ENCODE assay signal across 11 mouse cellular contexts in genomic region chr1:133977260-133977659, GRCm38 (mm10). TPM values are rescaled to one million over a fixed set of nuclear protein-coding genes. Genes with fewer than 3 reads are reported as not detected.
A peak's percentile ranks its signal among the peaks of the same experiment; 100 is the strongest.
DNase-seq lines count a peak whose midpoint lies in the region; ATAC-seq and TF ChIP-seq lines count a peak whose summit lies in the region.
"Had no signal": no experiment of that assay in that cellular context is flagged by ENCODE, and none has a peak within 500 bp of the region (broad histone marks: within the 10 kb centered on the region; RNA-seq: fewer than 3 reads in every experiment).

No protein-coding gene starts in this region.

- no peak overlapping the region for H3K9ac ChIP-seq in limb, embryonic 15.5 days
- no peak overlapping the region for H3K9ac ChIP-seq in liver, embryonic 12.5 days
- H3K9ac ChIP-seq: intestine, embryonic 15.5 days had no signal

- no peaks in the 10 kb centered on the region for H3K36me3 ChIP-seq in limb, embryonic 15.5 days
- H3K36me3 ChIP-seq in limb, embryonic 10.5 days = no peaks in the 10 kb centered on the region
- no peaks in the 10 kb centered on the region for H3K36me3 ChIP-seq in liver, embryonic 12.5 days
- H3K36me3 ChIP-seq: intestine, embryonic 15.5 days had no signal

- H3K4me1 ChIP-seq in limb, embryonic 15.5 days = peaks cover 23% of the 10 kb centered on the region
- 0 out of 2 replicates have a peak, but pooled peaks cover 8% of the 10 kb centered on the region for H3K4me1 ChIP-seq in limb, embryonic 10.5 days
- no peaks in the 10 kb centered on the region for H3K4me1 ChIP-seq in liver, embryonic 12.5 days

- 51% methylated on average over 7 of the region's 7 CpGs for WGBS in limb, embryonic 15.5 days
- WGBS in limb, embryonic 10.5 days = 93% methylated on average over 7 of the region's 7 CpGs
- WGBS in liver, embryonic 12.5 days (ENCODE audit: insufficient replicate concordance) = 72% methylated on average over 7 of the region's 7 CpGs

- no peak overlapping the region for H3K4me3 ChIP-seq in limb, embryonic 15.5 days
- H3K4me3 ChIP-seq in limb, embryonic 10.5 days = no peak overlapping the region
- H3K4me3 ChIP-seq in gastrocnemius, adult 2 months = peak overlapping the region; percentile 25
- no peak overlapping the region for H3K4me3 ChIP-seq in liver, embryonic 12.5 days
- H3K4me3 ChIP-seq: intestine, embryonic 15.5 days had no signal

- peak; percentile 45 for DNase-seq in adrenal gland, postnatal 10 days
- DNase-seq in adrenal gland, adult 18-20 months (ENCODE audit: low spot score in 2 of 2) = no peak
- DNase-seq in limb, embryonic 10.5 days (ENCODE audit: low spot score) = no peak
- peak; percentile 75 for DNase-seq in gastrocnemius, adult 2 months
- peak; percentile 40 for DNase-seq in lung, postnatal 14 days
- no peak for DNase-seq in kidney, postnatal 14 days

- TF ChIP-seq CTCF in gastrocnemius, adult 2 months (IDR thresholded peaks at IDR 0.05) = no peak

- no peak overlapping the region for H3K4me2 ChIP-seq in limb, embryonic 15.5 days
- H3K4me2 ChIP-seq in liver, embryonic 12.5 days = no peak overlapping the region
- H3K4me2 ChIP-seq: intestine, embryonic 15.5 days had no signal

- ATAC-seq in limb, embryonic 15.5 days (ENCODE audit: insufficient number of reproducible peaks, low FRiP score, low TSS enrichment, low read depth) = no peak
- no peak for ATAC-seq in liver, embryonic 12.5 days
- ATAC-seq: intestine, embryonic 15.5 days had no signal

- H3K27ac ChIP-seq in limb, embryonic 15.5 days = peak overlapping the region; percentile 59; the same call in 1 of the 2 replicates
- H3K27ac ChIP-seq in limb, embryonic 10.5 days = no peak overlapping the region
- H3K27ac ChIP-seq in gastrocnemius, adult 2 months = peak overlapping the region; percentile 82
- no peak overlapping the region for H3K27ac ChIP-seq in liver, embryonic 12.5 days
- H3K27ac ChIP-seq: intestine, embryonic 15.5 days; macrophage had no signal

- no peaks in the 10 kb centered on the region for H3K9me3 ChIP-seq in limb, embryonic 15.5 days
- H3K9me3 ChIP-seq in limb, embryonic 10.5 days (replicated peaks) = no peaks in the 10 kb centered on the region
- H3K9me3 ChIP-seq in liver, embryonic 12.5 days (replicated peaks) = no peaks in the 10 kb centered on the region
- H3K9me3 ChIP-seq: intestine, embryonic 15.5 days had no signal

- H3K27me3 ChIP-seq in limb, embryonic 15.5 days = no peaks in the 10 kb centered on the region
- no peaks in the 10 kb centered on the region for H3K27me3 ChIP-seq in limb, embryonic 10.5 days (ENCODE audit: low read depth, poor library complexity, severe bottlenecking)
- peaks cover 33% of the 10 kb centered on the region for H3K27me3 ChIP-seq in liver, embryonic 12.5 days (replicated peaks)
- H3K27me3 ChIP-seq: intestine, embryonic 15.5 days; Patski had no signal

- intact Hi-C loops in gastrocnemius, adult 2 months (cut with DNase I) = no loop called here

RNA-seq across cellular contexts. Expression of gene Prelp, which starts 56.0 kb away (rescaled TPM):
- 10 to 100 TPM; 56.9 to 74.1 TPM for total RNA-seq in adrenal gland, postnatal 10 days (2021)
- 10 to 100 TPM; 43.0 to 91.5 TPM for total RNA-seq in adrenal gland, adult 18-20 months (2021)
- 17.9 and 20.3 TPM in 2 replicates for polyA plus RNA-seq in limb, embryonic 15.5 days (2015; fragmentation: Nextera tagmentation; extraction: Ambion mirVana)
- polyA plus RNA-seq in limb, embryonic 10.5 days (2016; fragmentation: Nextera tagmentation; extraction: Ambion mirVana) = 0.18 and 0.56 TPM in 2 replicates
- 10 to 100 TPM; 19.5 to 66.5 TPM for total RNA-seq in gastrocnemius, adult 2 months (2021)
- polyA plus RNA-seq in liver, embryonic 12.5 days (2016; fragmentation: Nextera tagmentation; extraction: Ambion mirVana) = 0.69 and 0.81 TPM in 2 replicates

RNA-seq across cellular contexts. Expression of gene Fmod, which starts 59.8 kb away (rescaled TPM):
- 10 to 100 TPM; 17.4 to 22.2 TPM for total RNA-seq in adrenal gland, postnatal 10 days (2021)
- 1 to 10 TPM; 6.7 to 9.6 TPM for total RNA-seq in adrenal gland, adult 18-20 months (2021)
- polyA plus RNA-seq in limb, embryonic 15.5 days (2015; fragmentation: Nextera tagmentation; extraction: Ambion mirVana) = 147 and 186 TPM in 2 replicates
- polyA plus RNA-seq in limb, embryonic 10.5 days (2016; fragmentation: Nextera tagmentation; extraction: Ambion mirVana) = 2.4 and 2.5 TPM in 2 replicates
- total RNA-seq in gastrocnemius, adult 2 months (2021) = 100 to 1,000 TPM in 1 of 2 experiments, 10 to 100 TPM in 1; 53.6 to 322 TPM
- 2.6 and 3.1 TPM in 2 replicates for polyA plus RNA-seq in liver, embryonic 12.5 days (2016; fragmentation: Nextera tagmentation; extraction: Ambion mirVana)
- polyA plus RNA-seq: macrophage had no signal

Comparison
In these comparisons a context has a peak if more than half of its experiments do, and no peak if none do; other contexts are left out.
1. DNase-seq: peak in adrenal gland, postnatal 10 days (single experiment), gastrocnemius, adult 2 months (single experiment) and lung, postnatal 14 days (single experiment); none in adrenal gland, adult 18-20 months (0 of 2), limb, embryonic 10.5 days (single experiment) and kidney, postnatal 14 days (single experiment).
2. H3K27ac ChIP-seq: peak in limb, embryonic 15.5 days (single experiment) and gastrocnemius, adult 2 months (single experiment); none in limb, embryonic 10.5 days (single experiment) and liver, embryonic 12.5 days (single experiment).